Mouse (Mus musculus): Measurements from ENCODE around the gene Sumo2.
"Not testable (repeated sequence)": the region's sequence is repeated elsewhere in the genome, so short reads cannot be mapped to it uniquely, and the experiment has no call there.

Gene Sumo2

DNA sequence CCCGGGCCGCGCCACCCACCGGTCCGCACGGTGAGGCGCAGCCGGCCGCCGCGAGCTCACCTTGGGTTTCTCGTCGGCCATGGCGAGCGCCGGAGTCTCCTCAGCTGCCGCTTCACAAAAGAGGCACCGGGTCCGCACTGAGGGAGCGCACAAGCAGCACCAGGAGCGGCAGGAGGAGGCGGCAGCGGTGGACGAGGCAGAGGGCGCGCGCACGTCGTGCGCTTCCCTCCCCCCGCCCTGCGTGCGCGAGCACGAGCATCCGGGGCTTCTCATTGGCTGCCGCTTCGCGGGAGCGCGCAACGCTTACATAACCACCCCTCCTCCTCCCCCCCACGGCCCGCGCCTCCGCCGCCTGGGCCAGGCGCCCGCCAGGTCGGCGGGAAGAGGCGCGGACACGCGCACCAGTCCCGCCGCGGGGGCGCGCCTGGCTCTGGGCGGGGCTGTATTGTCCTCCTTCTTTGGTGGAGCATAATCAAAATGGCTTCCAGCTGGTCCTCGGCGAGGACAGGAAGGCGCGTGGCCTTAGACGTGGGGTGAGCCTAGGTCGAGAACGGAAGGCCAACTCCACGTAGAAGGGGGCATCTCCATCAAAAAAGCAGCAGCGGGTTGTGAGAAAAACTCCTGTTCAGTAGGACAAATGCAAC lies at the start of gene Sumo2:
Sumo2 (minus strand) TSS at position 239 of the 644 bp plus-strand sequence.
- DNase-seq (ENCODE audit: low read depth), result peak; percentile 97

DNA sequence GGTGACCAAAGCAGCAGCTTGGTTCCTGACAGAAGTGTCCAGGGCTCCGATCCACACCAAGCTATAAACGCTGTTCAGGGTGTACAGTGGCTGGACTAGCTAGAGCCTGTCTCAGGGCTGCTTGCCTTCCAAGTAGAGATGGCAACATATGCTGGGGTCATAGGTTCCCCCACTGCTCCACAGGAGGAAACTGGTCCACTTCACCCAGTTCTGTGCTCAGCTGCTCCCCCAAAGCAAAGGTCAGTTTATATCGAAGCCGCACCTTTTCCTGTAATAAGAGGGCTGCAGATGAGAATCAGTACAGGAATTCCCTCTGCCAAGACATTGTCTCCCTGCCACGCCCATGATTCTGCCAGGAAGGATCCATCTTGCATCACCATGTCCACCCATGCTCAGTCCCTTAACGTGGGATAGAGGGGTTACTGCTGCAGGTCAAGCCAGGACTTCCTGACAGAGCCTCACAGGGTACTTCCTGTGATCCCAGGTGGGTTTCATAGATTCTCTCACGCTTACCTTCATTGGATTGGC lies 49.6 kb upstream of the Sumo2 start:
- no peak for DNase-seq (ENCODE audit: low read depth)

DNA sequence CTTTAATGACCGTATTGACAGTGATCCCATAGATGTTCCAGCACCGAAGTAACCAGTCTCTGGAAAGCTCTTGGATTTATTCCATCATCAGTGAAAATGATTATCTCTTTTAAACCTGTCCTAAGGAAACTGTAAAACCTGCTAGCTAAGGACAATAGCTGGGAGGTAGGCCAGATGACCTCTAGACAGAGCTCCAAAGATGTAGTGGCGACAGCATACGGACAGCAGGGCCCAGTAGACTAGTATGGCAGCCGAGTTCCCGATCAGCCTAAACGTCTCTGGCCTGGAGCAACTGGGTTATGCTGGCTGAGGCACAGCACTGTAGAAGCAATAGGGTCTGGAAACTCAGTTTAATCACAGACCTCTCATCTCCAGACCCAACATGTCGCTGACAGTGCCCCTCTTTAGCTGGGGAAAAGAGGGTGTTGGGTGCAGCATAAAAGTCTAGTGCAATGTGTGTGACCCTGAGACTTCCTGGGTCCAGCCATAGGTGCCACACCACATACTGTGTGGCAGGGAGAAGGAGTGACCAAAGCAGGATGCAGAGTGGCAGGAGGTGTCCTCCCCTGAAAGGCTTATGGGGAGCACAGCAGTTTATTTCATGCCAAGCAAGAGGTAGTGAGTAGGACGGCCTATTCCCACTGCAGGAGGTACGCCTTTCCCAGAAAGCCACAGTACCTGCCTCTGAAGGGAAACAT lies 48.4 kb upstream of the Sumo2 start:
- DNase-seq (ENCODE audit: low read depth), result no peak

DNA sequence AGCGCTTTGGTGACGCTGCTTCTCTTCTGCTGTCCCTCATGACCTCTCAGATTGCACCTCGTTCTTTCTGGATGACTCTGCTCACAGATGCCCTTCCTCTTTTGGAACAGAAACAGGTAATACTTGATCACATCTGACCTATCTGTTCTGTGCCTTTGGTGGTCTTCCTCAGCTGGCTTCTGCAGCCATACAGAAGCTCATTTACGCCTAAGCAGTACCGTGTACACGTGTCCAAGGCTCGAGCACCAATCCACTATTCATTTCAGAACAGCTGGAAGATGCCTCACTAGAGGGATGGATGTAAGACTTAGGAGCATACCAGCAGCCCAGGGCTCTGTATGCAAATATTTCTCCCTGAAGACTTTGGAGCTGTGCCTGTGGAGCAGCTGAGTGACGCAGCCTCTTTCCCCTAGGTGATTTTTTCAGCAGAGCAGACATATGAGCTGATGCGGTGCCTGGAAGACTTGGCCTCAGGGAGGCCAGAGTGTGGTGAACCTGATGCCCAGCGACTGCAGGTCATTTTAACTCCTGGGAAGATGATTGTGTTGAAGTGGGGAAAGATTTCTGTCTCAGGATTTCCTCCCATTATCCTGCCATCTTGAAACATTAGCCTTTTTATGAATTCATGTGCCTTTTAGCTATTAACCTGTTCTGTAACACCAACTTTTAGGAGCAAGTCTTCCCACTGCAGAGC lies 47.0 kb upstream of the Sumo2 start:
- DNase-seq (ENCODE audit: low read depth), result no peak

DNA sequence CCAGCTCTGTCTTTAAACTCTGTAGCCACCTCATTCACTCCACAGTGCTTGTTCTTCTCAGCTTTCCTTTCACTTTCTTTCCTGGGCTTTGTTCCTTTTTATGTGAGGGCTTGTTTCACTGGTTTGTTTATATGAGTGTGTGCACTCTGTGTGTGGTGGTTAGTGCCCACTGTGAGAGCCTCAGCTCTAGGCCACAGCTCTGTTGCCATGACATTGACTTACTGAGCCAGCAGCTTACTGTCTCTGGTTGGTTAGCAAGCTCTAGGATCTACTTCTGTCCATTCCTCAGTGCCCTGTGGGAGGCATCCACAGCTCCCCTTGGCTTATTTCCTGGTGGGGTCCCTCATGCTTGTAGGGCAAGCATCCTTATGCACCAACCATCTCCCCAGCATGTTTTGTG lies 43.0 kb upstream of the Sumo2 start:
- no peak for DNase-seq (ENCODE audit: low read depth)

DNA sequence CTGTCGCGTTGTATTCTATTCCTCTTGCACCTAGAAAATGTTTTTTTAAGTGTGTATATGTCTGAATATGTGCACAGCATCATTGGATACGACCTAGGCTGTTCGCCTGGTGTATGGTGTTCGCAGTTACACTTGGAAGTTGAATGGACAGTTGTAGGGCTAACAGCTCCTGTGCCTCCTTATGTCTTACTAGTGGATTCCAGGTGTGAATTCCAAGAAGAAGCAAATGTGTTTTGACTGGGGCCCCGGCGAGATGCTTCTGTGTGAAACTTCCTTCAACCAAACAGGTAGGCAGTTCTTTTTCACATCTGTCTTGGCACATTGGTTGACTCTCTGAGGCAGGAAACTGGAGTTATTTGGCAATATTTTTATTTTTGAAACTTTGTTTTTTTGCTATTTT lies 28.9 kb upstream of the Sumo2 start:
- peak; percentile 18 for DNase-seq (ENCODE audit: low read depth)

DNA sequence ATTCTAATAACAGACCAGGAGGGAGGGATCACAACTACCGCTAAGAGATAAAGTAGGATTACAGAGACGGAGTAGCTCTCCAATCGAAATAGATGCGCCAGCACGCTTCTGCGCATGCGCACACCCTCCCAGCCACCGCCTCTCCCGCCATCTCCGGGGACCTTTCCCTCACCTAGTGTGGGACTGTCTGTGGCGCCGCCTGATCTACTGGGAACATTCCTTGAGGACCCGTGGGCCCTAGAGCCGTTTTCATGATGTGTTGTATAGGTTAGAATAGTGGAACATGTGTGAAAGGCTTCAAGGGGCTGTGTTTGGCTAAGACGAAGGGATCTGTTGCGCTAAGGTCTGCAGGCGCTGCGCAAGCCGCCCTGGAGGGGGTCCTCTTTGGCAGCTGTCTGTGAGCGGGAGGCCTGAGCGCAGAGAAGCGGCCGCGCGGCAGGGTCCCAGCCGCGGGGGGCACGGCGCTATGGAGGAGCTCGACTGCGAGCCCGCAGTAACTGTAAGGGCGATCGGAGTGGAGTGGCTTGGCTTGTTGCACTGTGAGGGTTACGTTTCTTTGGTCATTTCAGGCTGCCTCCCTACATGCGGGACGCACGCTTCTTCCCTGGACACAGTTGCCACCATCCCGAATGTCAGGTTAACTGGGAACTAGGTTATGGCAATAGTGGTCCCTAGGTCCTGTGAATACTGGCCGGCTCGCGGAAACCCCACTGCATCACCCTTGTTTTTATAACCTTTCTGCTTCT lies 28.2 kb upstream of the Sumo2 start, which contains the start of gene Nup85:
Nup85 (plus strand) TSS at position 371 of the 746 bp plus-strand sequence.
- peak; percentile 98 for DNase-seq (ENCODE audit: low read depth)

DNA sequence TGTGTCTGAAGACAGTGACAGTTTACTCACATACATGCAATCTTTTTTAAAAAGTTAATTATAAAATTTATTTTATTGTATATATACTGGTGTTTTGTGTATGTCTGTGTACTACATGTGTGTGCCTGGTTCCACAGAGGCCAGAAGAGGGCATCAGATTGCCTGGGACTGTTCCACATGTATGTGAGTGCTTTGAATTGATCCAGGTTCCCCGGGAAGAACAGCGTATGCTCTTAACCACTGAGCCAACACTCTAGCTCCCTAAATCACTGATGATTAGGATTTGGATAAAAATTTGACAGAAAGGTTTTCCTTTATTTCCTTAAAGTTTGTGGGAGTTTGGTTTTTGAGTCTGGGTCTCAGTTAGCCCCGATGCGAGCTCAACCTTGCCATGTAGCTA lies 27.3 kb upstream of the Sumo2 start:
- DNase-seq (ENCODE audit: low read depth), result peak; percentile 75

DNA sequence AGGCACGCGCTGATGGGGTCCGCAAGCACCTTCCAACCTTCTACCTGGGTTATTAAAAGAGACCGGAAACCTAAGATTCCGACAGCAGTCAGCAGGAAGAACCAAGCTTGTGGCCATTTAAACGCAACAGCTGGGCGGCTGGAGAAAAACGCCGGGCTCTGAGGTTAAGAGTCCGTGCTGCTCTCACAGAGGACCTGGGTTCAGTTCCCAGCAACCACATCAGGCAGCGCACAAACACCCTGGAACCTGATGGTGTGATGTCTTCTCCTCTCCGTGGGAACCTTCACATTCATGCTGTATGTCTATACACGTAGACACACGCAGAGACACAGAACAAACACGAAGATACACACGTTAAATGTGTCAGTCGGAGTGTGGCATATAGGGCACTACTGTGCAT lies 19.6 kb upstream of the Sumo2 start:
- DNase-seq (ENCODE audit: low read depth), result no peak

DNA sequence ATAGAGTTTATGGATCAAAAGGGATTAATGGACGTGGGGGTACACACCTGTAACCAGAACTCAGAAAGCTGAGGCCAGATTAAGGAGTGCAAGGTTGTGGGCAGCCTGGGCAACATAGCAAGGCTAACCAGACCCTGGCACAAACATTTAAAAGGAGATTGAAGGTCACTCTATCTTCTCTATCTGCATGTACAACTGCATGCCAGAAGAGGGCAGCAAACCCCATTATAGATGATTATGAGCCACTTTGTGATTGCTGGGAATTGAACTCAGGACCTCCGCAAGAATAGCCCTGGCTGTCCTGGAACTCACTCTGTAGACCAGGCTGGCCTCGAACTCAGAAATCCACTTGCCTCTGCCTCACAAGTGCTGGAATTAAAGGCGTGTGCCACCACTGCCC lies 16.7 kb upstream of the Sumo2 start:
- peak; percentile 59 for DNase-seq (ENCODE audit: low read depth)

DNA sequence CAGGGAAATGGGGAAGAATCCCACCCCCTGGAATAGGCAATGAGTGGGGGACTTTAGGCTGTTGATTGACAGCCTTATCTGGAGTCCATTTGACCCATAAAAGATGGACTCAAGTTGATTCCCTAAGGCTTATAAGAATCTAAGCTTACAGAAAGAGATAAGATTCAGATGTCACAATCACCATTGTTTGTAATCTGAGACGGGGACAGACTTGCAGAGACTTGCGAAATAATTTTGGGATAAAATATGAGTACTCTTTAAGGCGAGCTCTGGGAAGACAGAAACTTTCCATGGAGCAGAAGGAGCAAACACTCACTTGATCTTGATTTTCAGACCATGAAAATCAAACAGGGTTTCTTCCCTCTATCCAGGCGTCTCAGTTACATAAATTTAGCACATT lies 7.5 kb upstream of the Sumo2 start:
- peak; percentile 70 for DNase-seq (ENCODE audit: low read depth)

DNA sequence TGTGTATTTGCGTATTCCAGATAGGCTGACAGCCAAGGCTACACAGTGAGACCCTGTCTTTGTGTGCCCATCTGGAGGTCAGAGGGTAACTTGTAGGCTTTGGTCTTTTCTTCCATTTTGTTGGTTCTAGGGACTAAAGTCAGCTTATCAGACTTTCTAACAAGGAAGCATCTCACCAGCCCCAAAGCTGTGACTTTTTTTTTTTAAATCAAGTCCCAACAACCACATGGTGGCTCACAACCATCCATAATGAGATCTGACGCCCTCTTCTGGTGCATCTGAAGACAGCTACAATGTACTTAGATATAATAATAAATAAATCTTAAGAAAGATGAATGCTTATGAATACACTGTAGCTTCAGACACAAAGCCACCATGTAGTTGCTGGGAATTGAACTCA lies 2.0 kb upstream of the Sumo2 start:
- DNase-seq (ENCODE audit: low read depth), result peak; percentile 71

DNA sequence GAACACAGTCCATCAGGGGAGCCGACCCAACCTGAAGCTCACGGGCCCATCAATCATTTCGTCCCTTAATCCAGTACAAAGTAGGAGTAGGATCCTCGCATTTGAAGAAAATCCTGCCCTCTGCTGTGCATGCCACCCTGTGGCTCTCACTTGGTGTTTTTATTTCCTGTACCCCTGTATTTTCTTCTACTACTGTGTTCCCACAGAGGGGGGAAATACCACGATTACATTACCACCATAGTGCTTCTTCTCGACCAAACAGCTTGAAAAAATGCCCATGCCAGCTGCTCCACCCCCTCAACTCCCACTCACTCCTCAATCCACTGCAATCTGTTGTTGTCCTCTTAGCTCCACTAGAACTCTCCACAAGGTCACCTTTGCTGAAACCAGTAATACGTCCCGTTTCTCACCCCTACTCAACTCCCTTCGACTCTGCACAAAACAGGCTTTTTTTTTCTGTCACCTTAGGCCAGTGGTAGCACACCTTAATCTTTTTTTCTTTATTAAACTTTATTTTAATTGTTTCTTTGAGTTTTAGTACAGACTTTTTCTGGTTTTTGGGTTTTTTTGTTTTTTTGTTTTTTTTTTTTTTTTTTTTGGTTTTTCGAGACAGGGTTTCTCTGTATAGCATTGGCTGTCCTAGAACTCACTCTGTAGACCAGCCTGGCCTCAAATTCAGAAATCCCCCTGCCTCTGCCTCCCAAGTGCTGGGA lies 936 bp upstream of the Sumo2 start:
- peak; percentile 63 for DNase-seq (ENCODE audit: low read depth)

DNA sequence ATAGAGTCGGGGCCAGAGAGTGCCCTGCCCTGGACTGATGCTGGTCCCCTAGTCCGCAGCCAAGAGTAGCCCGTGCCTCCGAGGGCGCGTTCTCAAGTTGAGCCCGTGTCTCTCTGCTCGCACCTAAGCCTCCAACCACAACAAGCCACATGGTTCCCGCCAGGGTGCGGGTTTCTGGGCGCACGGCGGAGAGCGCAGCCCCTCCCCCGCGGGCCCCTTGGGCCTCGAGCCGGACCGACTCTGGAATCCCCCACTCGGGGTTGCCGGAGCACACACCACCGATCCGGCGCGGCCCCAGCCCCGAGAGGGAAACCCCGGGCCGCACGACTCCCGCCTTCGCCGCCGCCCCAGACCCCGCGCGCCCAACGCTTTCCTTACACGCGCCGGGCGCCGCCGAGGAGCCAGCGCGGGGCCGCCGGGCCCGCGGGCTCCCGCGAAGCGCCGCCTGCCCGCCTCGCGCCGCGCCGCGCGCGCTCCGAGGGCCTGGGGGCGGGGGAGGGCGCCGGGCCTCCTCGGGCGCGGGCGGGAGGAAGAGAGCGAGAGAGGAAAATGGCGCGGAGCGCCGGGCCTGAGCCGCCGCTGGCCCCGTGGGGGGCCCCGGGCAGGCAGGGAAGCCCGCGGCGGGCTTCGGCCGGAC lies 557 bp downstream of the Sumo2 start:
- peak; percentile 47 for DNase-seq (ENCODE audit: low read depth)

DNA sequence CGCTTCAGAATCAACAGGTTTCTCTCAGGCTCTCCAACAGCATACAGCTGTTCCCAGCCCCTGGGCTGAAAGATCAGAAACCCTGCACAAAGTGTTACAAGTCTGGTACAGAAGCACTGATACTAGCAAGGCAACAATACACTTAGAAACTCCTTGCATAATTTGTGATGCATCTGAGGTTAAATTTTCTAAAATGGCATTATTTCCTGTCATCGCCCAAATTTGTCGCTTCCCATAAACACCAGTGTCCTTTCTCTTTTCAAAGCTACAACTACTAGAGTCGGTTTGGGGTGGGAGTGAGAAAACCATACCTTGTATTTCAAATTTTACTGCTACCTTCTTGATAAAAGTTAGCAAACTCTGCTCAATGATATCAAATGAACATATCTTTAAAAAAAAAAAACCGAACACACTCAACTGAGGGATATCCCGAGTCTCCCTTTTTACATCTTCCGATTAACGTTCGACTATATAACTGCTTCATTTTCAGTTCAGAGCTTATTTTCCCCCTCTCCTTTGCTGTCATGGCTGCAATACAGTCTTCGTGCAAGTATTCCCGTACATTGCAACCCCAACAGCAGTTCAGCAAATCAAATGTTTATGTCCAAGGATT lies 1.2 kb downstream of the Sumo2 start:
- no peak for DNase-seq (ENCODE audit: low read depth)

DNA sequence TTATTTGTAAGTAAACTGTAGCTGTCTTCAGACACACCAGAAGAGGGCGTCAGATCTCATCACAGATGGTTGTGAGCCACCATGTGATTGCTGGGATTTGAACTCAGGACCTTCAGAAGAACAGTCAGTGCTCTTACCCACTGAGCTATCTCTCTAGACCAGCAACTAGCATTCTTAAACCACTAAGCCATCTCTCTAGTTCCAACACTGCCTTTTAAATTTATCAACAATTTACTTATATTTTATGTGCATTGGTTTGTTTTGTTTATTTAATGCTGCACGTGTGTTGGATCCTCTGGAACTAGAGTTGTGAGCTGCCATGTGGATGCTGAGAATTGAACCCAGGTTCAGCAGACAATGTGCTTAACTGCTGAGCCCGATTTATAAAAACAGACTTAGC lies 9.6 kb downstream of the Sumo2 start:
- not testable (repeated sequence) for DNase-seq (ENCODE audit: low read depth)

DNA sequence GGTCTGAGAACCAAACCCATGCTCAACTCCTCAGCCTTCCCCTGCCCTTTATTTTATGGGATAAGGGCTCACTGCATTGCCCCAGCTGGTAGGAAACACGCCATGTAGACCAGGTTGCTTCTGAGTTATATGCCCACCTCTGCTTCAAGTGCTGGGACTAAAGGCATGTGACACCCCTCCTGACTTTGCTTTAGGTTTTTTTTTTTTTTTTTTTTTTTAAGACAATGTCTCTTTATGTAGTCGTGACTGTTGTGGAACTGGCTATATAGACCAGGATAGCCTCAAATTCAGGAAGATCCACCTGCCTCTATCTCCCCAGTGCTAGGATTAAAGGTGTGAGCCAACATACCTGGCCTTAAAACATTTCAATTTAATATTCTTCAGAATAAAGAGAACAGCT lies 13.4 kb downstream of the Sumo2 start:
- DNase-seq (ENCODE audit: low read depth), result no peak

DNA sequence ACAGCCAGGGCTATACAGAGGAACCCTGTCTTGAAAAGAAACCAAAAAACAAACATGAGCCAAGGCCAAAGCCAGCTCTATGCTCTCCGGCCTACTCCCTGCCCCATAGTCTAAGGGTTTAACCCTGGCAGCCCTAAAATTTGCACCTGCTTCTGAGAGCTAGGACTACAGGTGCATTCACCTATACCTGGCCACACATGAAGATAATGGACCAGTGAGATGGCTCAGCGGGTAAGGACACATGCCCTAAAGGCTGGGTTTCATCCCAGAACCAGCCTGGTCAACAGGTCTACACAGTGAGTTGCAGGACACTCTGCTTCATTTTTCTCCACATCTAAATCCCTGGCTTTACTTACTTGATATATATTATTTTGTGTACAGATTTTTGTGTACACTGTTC lies 13.8 kb downstream of the Sumo2 start:
- DNase-seq (ENCODE audit: low read depth), result no peak

DNA sequence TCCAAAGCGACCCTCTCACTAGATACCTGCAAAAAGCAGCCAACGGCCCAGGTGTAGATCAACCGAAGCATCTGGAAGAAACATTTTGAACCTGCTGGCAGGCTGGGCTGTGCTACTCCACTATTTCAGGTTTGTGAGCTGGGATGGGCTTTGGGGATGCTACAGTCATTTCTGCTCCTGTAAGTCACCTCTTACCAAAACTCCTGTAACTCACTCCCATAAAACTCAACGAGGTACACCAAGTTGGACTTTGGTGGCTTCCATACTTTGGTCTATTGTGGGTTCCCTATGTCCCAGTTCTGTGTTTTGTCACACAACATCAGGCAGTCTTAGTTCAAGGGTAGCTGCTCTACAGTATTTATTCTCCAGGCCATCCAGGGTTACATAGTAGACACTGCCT lies 15.0 kb downstream of the Sumo2 start:
- DNase-seq (ENCODE audit: low read depth), result no peak

DNA sequence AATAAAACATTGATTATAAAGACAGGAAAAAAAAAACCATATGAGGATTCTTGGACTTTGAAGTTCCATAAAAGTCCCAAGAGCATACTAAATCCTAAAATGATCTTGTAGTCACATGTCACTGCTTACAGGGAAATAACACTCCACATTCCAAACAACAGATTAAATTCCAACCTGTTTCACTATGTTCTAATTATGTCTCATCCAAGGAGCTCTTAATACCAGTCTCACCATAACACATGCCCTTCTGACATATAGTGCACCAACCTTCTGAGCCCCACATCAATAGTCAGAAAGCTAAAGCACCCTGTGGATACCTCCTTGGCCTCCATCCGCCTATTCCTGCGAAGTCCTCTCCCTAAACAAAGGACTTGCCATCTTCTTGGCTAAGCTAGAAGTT lies 15.9 kb downstream of the Sumo2 start:
- no peak for DNase-seq (ENCODE audit: low read depth)

DNA sequence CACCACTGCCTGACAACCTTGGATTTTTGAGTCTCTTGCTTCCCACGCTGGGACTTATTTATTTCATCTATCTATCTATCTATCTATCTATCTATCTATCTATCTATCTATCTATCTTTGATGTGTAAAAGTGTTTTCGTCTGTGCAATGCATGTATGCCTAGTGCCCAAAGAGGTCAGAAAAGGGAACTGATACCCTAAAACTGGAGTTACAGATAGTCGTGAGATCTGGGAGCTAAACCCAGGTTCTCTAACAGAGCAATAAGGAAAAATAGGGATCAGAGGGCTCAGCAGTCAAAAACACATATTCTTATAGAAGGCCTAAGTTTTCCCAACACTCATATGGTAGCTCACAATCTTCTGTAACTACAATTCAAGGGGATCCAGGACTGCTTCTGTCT lies 16.5 kb downstream of the Sumo2 start:
- DNase-seq (ENCODE audit: low read depth), result no peak

Data from 416B (cell line).